Mouse (Mus musculus): ENCODE measurements around the gene Grid1. TPM values are rescaled to one million over a fixed set of nuclear protein-coding genes. Genes with fewer than 3 reads are reported as not detected.

Gene Grid1
- polyA plus RNA-seq, 1 experiment, result not detected

GRCm38 (mm10) chr14:34793406-34794037, 26.4 kb upstream of the Grid1 start:
- WGBS, result 89% methylated on average over 1 of the region's 1 CpGs

GRCm38 (mm10) chr14:34810763-34811489, 9.0 kb upstream of the Grid1 start:
- WGBS, result 16% methylated on average over 16 of the region's 16 CpGs
- H3K4me1 ChIP-seq (ENCODE audit: control insufficient read depth, insufficient read depth, low read length), result 0 out of 2 replicates have a peak, but pooled peaks cover 2% of the 10 kb centered on the region
- H3K27ac ChIP-seq (ENCODE audit: insufficient read depth, low read depth, low read length), result no peak overlapping the region
- peak overlapping the region; percentile 13; the same call in 1 of the 2 replicates for H3K4me3 ChIP-seq (ENCODE audit: insufficient read depth, low read depth, low read length)
- no peak for TF ChIP-seq POLR2A (IDR thresholded peaks at IDR 0.05; ENCODE audit: insufficient read depth, low read depth, low read length)
- TF ChIP-seq CTCF (IDR thresholded peaks at IDR 0.05; ENCODE audit: insufficient read depth, low read depth, low read length), result peak; percentile 97

More at GRCm38 (mm10) chr14:34793406-34794037, 26.4 kb upstream of the Grid1 start:
- H3K27ac ChIP-seq (ENCODE audit: insufficient read depth, low read depth, low read length), result no peak overlapping the region
- TF ChIP-seq POLR2A (IDR thresholded peaks at IDR 0.05; ENCODE audit: insufficient read depth, low read depth, low read length) (no peak), CTCF (IDR thresholded peaks at IDR 0.05; ENCODE audit: insufficient read depth, low read depth, low read length) (no peak)
- H3K4me3 ChIP-seq (ENCODE audit: insufficient read depth, low read depth, low read length), result no peak overlapping the region
- no peaks in the 10 kb centered on the region for H3K4me1 ChIP-seq (ENCODE audit: control insufficient read depth, insufficient read depth, low read length)

GRCm38 (mm10) chr14:34811490-34811808, 8.5 kb upstream of the Grid1 start:
- Histone ChIP-seq H3K4me1 (ENCODE audit: control insufficient read depth, insufficient read depth, low read length) (0 out of 2 replicates have a peak, but pooled peaks cover 2% of the 10 kb centered on the region), H3K27ac (ENCODE audit: insufficient read depth, low read depth, low read length) (no peak overlapping the region), H3K4me3 (ENCODE audit: insufficient read depth, low read depth, low read length) (no peak overlapping the region)
- TF ChIP-seq POLR2A (IDR thresholded peaks at IDR 0.05; ENCODE audit: insufficient read depth, low read depth, low read length) (no peak), CTCF (IDR thresholded peaks at IDR 0.05; ENCODE audit: insufficient read depth, low read depth, low read length) (no peak)
- 72% methylated on average over 10 of the region's 10 CpGs for WGBS

GRCm38 (mm10) chr14:34816301-34816700, 3.6 kb upstream of the Grid1 start:
- TF ChIP-seq CTCF (IDR thresholded peaks at IDR 0.05; ENCODE audit: insufficient read depth, low read depth, low read length) (no peak), POLR2A (IDR thresholded peaks at IDR 0.05; ENCODE audit: insufficient read depth, low read depth, low read length) (no peak)

GRCm38 (mm10) chr14:34818387-34818980, 1.4 kb upstream of the Grid1 start:
- Histone ChIP-seq H3K4me3 (ENCODE audit: insufficient read depth, low read depth, low read length) (peak overlapping the region; percentile 84), H3K4me1 (ENCODE audit: control insufficient read depth, insufficient read depth, low read length) (peaks cover 27% of the 10 kb centered on the region), H3K27ac (ENCODE audit: insufficient read depth, low read depth, low read length) (no peak overlapping the region)
- 31% methylated on average over 9 of the region's 9 CpGs for WGBS
- TF ChIP-seq CTCF (IDR thresholded peaks at IDR 0.05; ENCODE audit: insufficient read depth, low read depth, low read length) (no peak), POLR2A (IDR thresholded peaks at IDR 0.05; ENCODE audit: insufficient read depth, low read depth, low read length) (no peak)

More at GRCm38 (mm10) chr14:34816301-34816700, 3.6 kb upstream of the Grid1 start:
- H3K4me1 ChIP-seq (ENCODE audit: control insufficient read depth, insufficient read depth, low read length), result peaks cover 14% of the 10 kb centered on the region
- no peak overlapping the region for H3K4me3 ChIP-seq (ENCODE audit: insufficient read depth, low read depth, low read length)
- no peak overlapping the region for H3K27ac ChIP-seq (ENCODE audit: insufficient read depth, low read depth, low read length)
- 74% methylated on average over 3 of the region's 3 CpGs for WGBS

GRCm38 (mm10) chr14:34819121-34819918, 588 bp upstream of the Grid1 start:
- Histone ChIP-seq H3K27ac (ENCODE audit: insufficient read depth, low read depth, low read length) (peak overlapping the region; percentile 42; the same call in 1 of the 2 replicates), H3K4me1 (ENCODE audit: control insufficient read depth, insufficient read depth, low read length) (peaks cover 27% of the 10 kb centered on the region), H3K4me3 (ENCODE audit: insufficient read depth, low read depth, low read length) (peak overlapping the region; percentile 84)
- TF ChIP-seq POLR2A (IDR thresholded peaks at IDR 0.05; ENCODE audit: insufficient read depth, low read depth, low read length) (no peak), CTCF (IDR thresholded peaks at IDR 0.05; ENCODE audit: insufficient read depth, low read depth, low read length) (no peak)
- 5% methylated on average over 76 of the region's 85 CpGs for WGBS

GRCm38 (mm10) chr14:34820653-34821005, 721 bp downstream of the Grid1 start:
- 2% methylated on average over 12 of the region's 12 CpGs for WGBS
- Histone ChIP-seq H3K4me1 (ENCODE audit: control insufficient read depth, insufficient read depth, low read length) (peaks cover 27% of the 10 kb centered on the region), H3K27ac (ENCODE audit: insufficient read depth, low read depth, low read length) (no peak overlapping the region), H3K4me3 (ENCODE audit: insufficient read depth, low read depth, low read length) (peak overlapping the region; percentile 84)
- no peak for TF ChIP-seq POLR2A (IDR thresholded peaks at IDR 0.05; ENCODE audit: insufficient read depth, low read depth, low read length)
- TF ChIP-seq CTCF (IDR thresholded peaks at IDR 0.05; ENCODE audit: insufficient read depth, low read depth, low read length), result no peak

- whole genome bisulfite sequencing, result 10% methylated on average over 26 of the region's 26 CpGs
- TF ChIP-seq POLR2A (IDR thresholded peaks at IDR 0.05; ENCODE audit: insufficient read depth, low read depth, low read length) (no peak), CTCF (IDR thresholded peaks at IDR 0.05; ENCODE audit: insufficient read depth, low read depth, low read length) (no peak)
Observed at GRCm38 (mm10) chr14:34821131-34821790, 1.4 kb downstream of the Grid1 start.

More at GRCm38 (mm10) chr14:34821131-34821790, 1.4 kb downstream of the Grid1 start:
- Histone ChIP-seq H3K27ac (ENCODE audit: insufficient read depth, low read depth, low read length) (no peak overlapping the region), H3K4me1 (ENCODE audit: control insufficient read depth, insufficient read depth, low read length) (peaks cover 28% of the 10 kb centered on the region), H3K4me3 (ENCODE audit: insufficient read depth, low read depth, low read length) (peak overlapping the region; percentile 84)
